Mouse (Mus musculus): Measurements from ENCODE around the gene Sergef. TPM values are rescaled to one million over a fixed set of nuclear protein-coding genes. Genes with fewer than 3 reads are reported as not detected.
"Not testable (repeated sequence)": the region's sequence is repeated elsewhere in the genome, so short reads cannot be mapped to it uniquely, and the experiment has no call there.

The Sergef gene
- polyA plus RNA-seq, 1 experiment from 2014 or later, result 9.7 TPM

DNA sequence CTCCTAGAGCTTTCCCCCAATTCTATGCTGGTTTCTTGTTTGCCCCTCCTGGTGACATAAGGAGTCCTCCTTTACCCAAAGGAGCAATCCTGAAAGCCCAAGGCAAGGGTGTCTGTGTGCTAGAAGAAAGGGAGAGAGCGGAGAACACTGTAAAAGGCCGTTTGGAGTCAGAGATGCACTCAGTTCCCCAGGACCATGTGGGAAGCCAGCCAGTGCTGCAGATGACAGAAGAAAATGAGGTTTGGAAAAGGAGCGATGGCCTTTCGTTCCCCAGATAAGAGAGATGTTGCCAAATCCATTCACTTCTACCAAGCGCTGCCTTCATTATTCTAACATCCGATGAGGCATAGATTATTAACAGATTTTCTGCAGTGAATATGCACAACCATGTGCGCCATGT, 48.1 kb downstream of the Sergef start:
- H3K36me3 ChIP-seq, result no peaks in the 10 kb centered on the region; the same call in 1 of the 2 replicates
- 84% methylated on average over 7 of the region's 7 CpGs for WGBS (ENCODE audit: insufficient replicate concordance)
- H3K4me1 ChIP-seq, result peaks cover 13% of the 10 kb centered on the region; the same call in 1 of the 2 replicates
- no peak overlapping the region for H3K4me3 ChIP-seq
- no peaks in the 10 kb centered on the region for H3K27me3 ChIP-seq (replicated peaks)
- no peak overlapping the region for H3K4me2 ChIP-seq
- H3K27ac ChIP-seq, result no peak overlapping the region
- no peak for ATAC-seq
- no peaks in the 10 kb centered on the region for H3K9me3 ChIP-seq (replicated peaks)
- H3K9ac ChIP-seq, result no peak overlapping the region

DNA sequence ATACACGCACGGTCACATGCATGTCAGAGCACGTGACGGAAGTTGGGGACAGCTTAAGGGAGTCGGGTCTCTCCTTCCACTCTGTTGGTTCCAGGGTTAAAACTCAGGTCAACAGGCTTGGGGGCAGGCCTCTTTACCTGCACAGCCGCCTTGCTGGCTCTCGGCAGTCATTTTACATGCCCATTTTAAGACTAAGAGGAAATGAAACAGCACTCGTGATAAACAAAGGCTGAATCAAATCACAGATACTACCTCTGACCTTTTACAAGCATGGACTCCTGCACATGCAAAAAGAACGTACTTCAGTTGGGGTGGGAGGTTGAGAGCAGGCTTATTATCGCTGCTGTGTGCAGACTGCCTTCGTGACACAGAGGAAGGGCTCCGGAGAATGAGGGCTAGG, 50.4 kb downstream of the Sergef start:
- Histone ChIP-seq H3K9me3 (replicated peaks) (no peaks in the 10 kb centered on the region), H3K27me3 (replicated peaks) (no peaks in the 10 kb centered on the region), H3K27ac (no peak overlapping the region), H3K4me2 (no peak overlapping the region), H3K4me3 (no peak overlapping the region), H3K9ac (no peak overlapping the region), H3K36me3 (no peaks in the 10 kb centered on the region; the same call in 1 of the 2 replicates), H3K4me1 (peaks cover 13% of the 10 kb centered on the region; the same call in 1 of the 2 replicates)
- WGBS (ENCODE audit: insufficient replicate concordance), result 72% methylated on average over 12 of the region's 12 CpGs
- no peak for ATAC-seq

DNA sequence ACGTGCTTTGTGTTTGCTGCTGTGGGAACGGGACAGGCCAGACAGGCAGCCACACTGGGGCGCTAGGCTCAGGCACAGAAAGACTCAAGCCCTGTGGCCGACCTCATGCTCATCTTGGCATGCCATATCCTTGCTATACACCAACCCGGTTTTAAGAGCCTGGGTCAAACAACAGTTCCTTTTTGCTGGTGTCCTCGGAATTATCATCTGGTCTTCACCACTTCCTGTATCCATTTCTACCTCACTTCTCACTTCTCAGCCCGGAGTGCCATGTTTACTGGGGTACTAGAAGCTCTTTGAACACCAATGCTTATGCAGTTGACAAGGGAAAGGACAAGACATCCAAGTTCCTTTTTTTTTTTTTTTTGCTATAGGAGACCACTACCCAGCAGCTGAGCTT, 51.6 kb downstream of the Sergef start:
- H3K27ac ChIP-seq, result no peak overlapping the region
- peaks cover 13% of the 10 kb centered on the region; the same call in 1 of the 2 replicates for H3K4me1 ChIP-seq
- no peaks in the 10 kb centered on the region for H3K27me3 ChIP-seq (replicated peaks)
- ATAC-seq, result no peak
- H3K9me3 ChIP-seq (replicated peaks), result no peaks in the 10 kb centered on the region
- no peaks in the 10 kb centered on the region; the same call in 1 of the 2 replicates for H3K36me3 ChIP-seq
- WGBS (ENCODE audit: insufficient replicate concordance), result 47% methylated on average over 7 of the region's 7 CpGs
- H3K4me2 ChIP-seq, result no peak overlapping the region
- no peak overlapping the region for H3K4me3 ChIP-seq
- H3K9ac ChIP-seq, result no peak overlapping the region

DNA sequence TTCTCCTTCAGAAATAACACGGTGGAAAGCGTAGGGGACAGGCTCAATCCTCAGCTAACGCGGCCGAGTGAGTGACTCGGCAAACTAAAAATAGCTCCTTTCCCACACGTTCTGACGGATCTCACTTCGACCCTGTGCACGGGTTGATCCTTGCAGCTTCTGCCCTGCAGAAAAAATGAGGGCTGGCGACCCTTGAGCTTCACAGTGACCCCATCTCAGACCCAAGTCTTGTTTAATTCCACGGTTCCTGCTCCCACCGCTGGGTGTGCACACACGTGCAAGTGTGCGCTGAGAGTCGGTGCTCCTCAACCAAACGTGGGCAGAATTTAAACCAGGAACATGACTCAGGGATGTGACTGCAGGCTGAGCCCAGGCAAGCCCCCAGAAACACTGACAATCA, 52.1 kb downstream of the Sergef start:
- H3K4me1 ChIP-seq, result peaks cover 13% of the 10 kb centered on the region; the same call in 1 of the 2 replicates
- H3K4me2 ChIP-seq, result peak overlapping the region; percentile 17; the same call in 1 of the 2 replicates
- WGBS (ENCODE audit: insufficient replicate concordance), result 33% methylated on average over 17 of the region's 17 CpGs
- H3K9me3 ChIP-seq (replicated peaks), result no peaks in the 10 kb centered on the region
- no peak overlapping the region for H3K4me3 ChIP-seq
- H3K27ac ChIP-seq, result no peak overlapping the region
- ATAC-seq, result no peak
- no peak overlapping the region for H3K9ac ChIP-seq
- H3K27me3 ChIP-seq (replicated peaks), result no peaks in the 10 kb centered on the region
- H3K36me3 ChIP-seq, result no peaks in the 10 kb centered on the region; the same call in 1 of the 2 replicates

DNA sequence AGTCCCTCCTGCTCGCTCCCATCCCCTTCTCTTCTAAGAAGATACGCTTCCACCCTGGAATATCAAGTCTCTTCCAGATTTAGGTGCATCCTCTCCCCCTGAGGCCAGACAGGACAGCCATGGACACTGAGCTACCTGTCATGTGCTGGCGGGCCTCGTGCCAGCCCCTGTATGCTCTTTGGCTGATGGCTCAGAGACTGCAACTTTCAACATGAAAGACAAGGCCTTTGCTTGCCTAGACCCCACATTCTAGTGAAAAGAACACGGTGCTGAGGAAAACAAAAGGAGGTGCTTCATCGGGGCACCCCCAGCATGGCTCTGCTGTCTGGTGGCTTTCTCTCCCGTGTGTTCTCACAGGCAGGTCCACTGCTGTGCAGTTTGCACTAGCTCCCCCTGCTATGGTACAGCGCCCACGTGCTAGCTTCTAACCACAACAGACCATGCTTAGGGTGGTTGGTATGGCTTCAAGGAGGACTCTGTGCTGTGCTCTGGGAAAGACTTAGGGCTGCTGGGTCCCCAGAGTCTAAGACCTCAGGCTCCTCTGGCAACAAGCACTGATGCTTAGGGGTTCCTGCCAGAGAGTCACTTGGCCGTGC, 52.9 kb downstream of the Sergef start:
- H3K4me3 ChIP-seq, result no peak overlapping the region
- H3K27me3 ChIP-seq (replicated peaks), result no peaks in the 10 kb centered on the region
- no peak overlapping the region for H3K9ac ChIP-seq
- H3K36me3 ChIP-seq, result no peaks in the 10 kb centered on the region; the same call in 1 of the 2 replicates
- WGBS (ENCODE audit: insufficient replicate concordance), result 63% methylated on average over 10 of the region's 10 CpGs
- peaks cover 13% of the 10 kb centered on the region; the same call in 1 of the 2 replicates for H3K4me1 ChIP-seq
- H3K27ac ChIP-seq, result no peak overlapping the region
- no peak for ATAC-seq
- H3K9me3 ChIP-seq (replicated peaks), result no peaks in the 10 kb centered on the region
- no peak overlapping the region for H3K4me2 ChIP-seq

DNA sequence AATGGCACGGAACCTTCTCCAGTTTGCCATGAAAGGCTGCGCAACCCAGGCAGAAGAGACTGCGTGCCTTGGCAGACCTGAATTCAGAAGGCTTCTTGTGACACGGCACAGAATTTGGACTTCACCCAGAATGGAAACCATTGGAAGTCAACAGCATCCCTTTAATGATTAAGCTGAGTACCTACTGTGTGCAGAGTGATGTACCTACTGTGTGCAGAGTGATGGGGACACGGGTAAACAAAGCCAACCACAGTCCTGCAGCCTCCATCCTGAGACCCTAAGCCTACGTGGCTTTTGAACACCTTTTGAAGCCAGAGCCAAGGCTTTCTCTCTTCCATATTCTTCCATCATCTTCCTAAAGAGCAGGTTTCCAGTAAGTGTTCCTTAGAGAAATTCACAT, 56.9 kb downstream of the Sergef start:
- 86% methylated on average over 6 of the region's 6 CpGs for WGBS (ENCODE audit: insufficient replicate concordance)
- H3K9me3 ChIP-seq (replicated peaks), result no peaks in the 10 kb centered on the region
- no peak overlapping the region for H3K9ac ChIP-seq
- H3K27me3 ChIP-seq (replicated peaks), result no peaks in the 10 kb centered on the region
- no peak overlapping the region for H3K27ac ChIP-seq
- no peak for ATAC-seq
- no peaks in the 10 kb centered on the region for H3K36me3 ChIP-seq
- peaks cover 9% of the 10 kb centered on the region; the same call in 1 of the 2 replicates for H3K4me1 ChIP-seq
- H3K4me2 ChIP-seq, result no peak overlapping the region
- no peak overlapping the region for H3K4me3 ChIP-seq

DNA sequence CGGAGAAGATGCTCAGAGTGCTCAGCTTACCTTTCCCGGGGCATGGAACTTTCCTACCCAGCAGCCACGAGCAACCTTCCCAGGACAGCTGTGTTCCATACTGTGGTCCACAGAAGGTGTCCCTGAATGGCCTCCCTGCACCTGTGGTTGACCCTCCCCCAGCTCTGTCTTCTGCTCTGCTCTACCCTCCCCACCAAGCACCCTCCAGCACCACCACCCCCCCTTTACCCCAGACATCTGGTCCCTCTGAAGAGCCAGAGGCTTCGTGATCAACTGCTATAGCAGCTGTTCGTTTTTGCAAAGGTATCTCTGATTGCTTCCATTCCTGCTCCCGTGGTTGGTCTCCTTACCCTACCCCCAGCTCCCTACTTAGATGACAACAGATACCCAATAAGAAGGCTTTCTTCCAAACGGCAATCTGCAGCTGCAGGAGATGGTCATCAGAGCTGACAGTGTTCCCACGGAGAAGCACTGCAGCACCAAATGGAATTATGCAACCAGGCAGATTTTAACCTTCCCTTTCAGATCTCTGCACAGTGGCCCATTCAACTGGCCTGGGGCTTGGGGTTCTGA, 58.2 kb downstream of the Sergef start:
- no peaks in the 10 kb centered on the region for H3K27me3 ChIP-seq (replicated peaks)
- H3K4me2 ChIP-seq, result no peak overlapping the region
- 59% methylated on average over 8 of the region's 8 CpGs for WGBS (ENCODE audit: insufficient replicate concordance)
- H3K4me1 ChIP-seq, result no peaks in the 10 kb centered on the region
- H3K9me3 ChIP-seq (replicated peaks), result no peaks in the 10 kb centered on the region
- no peak for ATAC-seq
- no peak overlapping the region for H3K27ac ChIP-seq
- no peaks in the 10 kb centered on the region for H3K36me3 ChIP-seq
- no peak overlapping the region for H3K4me3 ChIP-seq
- no peak overlapping the region for H3K9ac ChIP-seq

DNA sequence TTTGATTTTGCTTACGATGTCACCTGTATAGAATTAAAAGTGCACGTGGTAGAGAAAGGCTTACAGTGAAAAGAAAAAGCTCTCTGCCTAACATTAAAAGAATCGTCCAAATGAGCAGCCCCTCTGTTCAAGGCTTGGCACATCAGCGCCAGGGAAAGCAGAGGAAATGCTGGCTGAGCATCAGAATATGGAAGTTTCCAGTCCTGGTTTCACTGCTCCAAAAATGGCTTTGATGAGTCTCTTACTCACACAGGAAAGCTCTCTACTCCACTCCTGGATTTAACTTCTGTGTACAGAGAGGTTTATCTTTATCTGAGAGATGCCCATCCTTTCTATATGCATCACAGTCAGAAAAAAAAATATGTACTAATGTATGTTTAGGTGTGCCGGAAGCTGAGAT, 61.5 kb downstream of the Sergef start:
- 68% methylated on average over 5 of the region's 5 CpGs for WGBS (ENCODE audit: insufficient replicate concordance)
- Histone ChIP-seq H3K27me3 (replicated peaks) (no peaks in the 10 kb centered on the region), H3K4me2 (no peak overlapping the region), H3K27ac (no peak overlapping the region), H3K9ac (no peak overlapping the region), H3K4me1 (no peaks in the 10 kb centered on the region), H3K4me3 (no peak overlapping the region), H3K36me3 (no peaks in the 10 kb centered on the region), H3K9me3 (replicated peaks) (no peaks in the 10 kb centered on the region)
- ATAC-seq, result no peak

DNA sequence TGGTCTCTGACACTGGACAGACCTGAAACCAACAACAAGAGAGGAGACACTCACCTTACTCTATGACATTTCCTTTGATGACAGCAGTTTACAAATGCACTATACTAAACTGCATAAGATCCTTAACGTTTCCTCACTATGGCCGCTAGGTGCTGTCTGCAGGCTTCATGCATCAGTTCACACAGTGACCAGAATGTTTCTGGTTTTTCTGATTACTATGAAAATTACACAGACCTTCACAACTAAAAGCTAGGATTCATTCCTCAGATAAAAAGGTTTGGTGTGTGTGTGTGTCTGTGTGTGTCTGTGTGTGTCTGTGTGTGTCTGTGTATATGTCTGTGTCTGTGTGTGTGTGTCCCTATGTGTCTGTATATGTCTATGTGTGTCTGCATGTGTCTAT, 63.7 kb downstream of the Sergef start:
- no peak overlapping the region for H3K4me2 ChIP-seq
- no peak for ATAC-seq
- WGBS (ENCODE audit: insufficient replicate concordance), result 83% methylated on average over 2 of the region's 2 CpGs
- H3K9ac ChIP-seq, result no peak overlapping the region
- no peaks in the 10 kb centered on the region for H3K27me3 ChIP-seq (replicated peaks)
- no peaks in the 10 kb centered on the region for H3K9me3 ChIP-seq (replicated peaks)
- no peak overlapping the region for H3K4me3 ChIP-seq
- H3K27ac ChIP-seq, result no peak overlapping the region
- no peaks in the 10 kb centered on the region for H3K4me1 ChIP-seq
- no peaks in the 10 kb centered on the region for H3K36me3 ChIP-seq

DNA sequence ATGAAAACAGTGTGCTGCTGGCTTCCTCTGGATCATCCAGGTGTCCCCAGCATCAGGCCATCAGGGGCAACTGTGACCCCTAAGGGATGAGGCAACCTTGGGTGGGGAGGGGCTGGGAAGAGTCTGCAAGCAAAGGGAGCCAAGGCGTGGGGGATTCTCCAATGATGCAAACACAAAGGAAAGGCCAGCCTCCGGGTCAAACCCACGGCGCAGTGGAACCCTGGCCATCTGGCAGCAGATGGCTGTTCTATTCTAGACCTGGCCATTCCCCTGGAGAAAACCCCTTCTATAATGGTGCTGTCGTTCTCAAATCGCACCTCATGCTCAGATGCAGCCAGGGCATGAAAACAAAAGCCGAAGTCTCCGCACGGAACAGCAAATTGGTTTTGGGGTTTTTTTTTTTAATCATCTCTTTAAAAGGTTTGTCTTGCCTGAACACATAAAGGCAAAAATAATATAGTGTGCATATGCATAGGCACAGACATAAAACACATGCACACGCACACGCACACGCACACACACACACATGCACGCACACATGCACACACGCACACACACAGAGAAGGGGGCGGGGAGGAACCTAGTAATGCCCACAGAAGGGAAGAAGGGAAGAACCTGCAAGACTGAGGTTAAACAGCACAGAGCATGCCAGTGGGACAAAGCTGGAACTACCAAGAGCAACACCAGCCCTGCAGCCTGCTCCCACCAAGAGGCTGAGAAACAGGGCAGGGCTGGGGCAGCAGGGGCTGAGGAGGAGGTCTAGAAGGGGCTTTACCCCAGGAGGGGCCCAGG, 66.6 kb downstream of the Sergef start:
- WGBS (ENCODE audit: insufficient replicate concordance), result 80% methylated on average over 15 of the region's 15 CpGs
- H3K9me3 ChIP-seq (replicated peaks), result no peaks in the 10 kb centered on the region
- no peaks in the 10 kb centered on the region for H3K4me1 ChIP-seq
- ATAC-seq, result no peak
- H3K4me2 ChIP-seq, result no peak overlapping the region
- H3K9ac ChIP-seq, result no peak overlapping the region
- H3K4me3 ChIP-seq, result no peak overlapping the region
- no peaks in the 10 kb centered on the region for H3K27me3 ChIP-seq (replicated peaks)
- H3K27ac ChIP-seq, result no peak overlapping the region
- no peaks in the 10 kb centered on the region for H3K36me3 ChIP-seq

DNA sequence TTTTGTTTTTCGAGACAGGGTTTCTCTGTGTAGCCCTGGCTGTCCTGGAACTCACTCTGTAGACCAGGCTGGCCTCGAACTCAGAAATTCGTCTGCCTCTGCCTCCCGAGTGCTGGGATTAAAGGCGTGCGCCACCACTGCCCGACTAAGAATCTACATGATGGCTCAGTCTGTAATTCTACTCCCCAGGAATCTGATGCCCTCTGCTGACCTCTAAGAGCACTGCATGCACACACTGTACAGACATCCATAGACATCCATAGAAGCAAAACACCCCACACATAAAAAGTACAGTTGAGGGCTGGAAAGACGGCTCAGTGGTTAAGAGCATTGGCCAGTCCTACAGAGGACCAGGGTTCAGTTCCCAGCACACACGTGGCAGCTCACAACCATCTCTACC, 70.1 kb downstream of the Sergef start:
- H3K9ac ChIP-seq; ATAC-seq; H3K27ac ChIP-seq; H3K9me3 ChIP-seq (replicated peaks); H3K4me1 ChIP-seq; H3K27me3 ChIP-seq (replicated peaks); H3K36me3 ChIP-seq; H3K4me2 ChIP-seq; H3K4me3 ChIP-seq: not testable (repeated sequence)
- WGBS (ENCODE audit: insufficient replicate concordance), result 50% methylated on average over 9 of the region's 9 CpGs

DNA sequence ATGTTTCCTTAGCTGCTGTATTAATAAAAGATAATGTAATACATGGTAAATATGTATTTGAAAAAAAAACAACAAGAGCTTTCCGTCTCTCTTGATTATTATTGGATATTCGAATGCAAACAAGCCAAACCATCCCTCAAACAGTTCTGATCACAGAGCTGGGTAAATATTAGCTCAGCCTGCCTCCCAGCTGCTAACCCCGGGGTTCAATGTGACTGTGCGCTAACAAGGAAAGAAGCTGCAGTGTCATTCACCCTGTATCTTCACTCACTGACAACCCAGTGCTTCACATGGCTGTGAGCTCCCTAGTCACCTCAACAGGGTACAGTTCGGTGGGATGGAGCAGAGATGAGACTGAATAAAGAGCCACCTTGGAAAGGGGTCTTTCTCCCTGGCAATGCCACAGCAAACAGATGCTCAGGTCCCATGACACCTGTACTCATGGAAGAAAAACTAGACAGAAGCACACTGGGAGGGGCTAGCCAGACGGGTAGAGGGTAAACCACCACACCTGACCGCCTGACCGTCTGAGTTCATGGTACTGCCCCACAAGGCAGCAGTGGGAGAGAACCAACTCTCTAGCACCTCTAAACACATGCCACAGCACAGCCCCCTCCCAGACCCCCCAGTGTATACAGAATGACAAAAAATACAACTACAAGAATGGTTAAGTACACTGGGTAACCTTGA, 73.1 kb downstream of the Sergef start:
- 75% methylated on average over 8 of the region's 8 CpGs for WGBS (ENCODE audit: insufficient replicate concordance)
- no peak overlapping the region for H3K27ac ChIP-seq

More for the DNA sequence above, 73.1 kb downstream of the Sergef start:
- Histone ChIP-seq H3K4me2 (no peak overlapping the region), H3K4me1 (0 out of 2 replicates have a peak, but pooled peaks cover under 1% of the 10 kb centered on the region), H3K9me3 (replicated peaks) (0 out of 2 replicates have a peak, but pooled peaks cover 7% of the 10 kb centered on the region), H3K36me3 (0 out of 2 replicates have a peak, but pooled peaks cover 3% of the 10 kb centered on the region), H3K4me3 (no peak overlapping the region), H3K9ac (no peak overlapping the region), H3K27me3 (replicated peaks) (no peaks in the 10 kb centered on the region)
- no peak for ATAC-seq
